Comparison of ENCODE assay signal across 8 mouse cellular contexts in the genomic region with DNA sequence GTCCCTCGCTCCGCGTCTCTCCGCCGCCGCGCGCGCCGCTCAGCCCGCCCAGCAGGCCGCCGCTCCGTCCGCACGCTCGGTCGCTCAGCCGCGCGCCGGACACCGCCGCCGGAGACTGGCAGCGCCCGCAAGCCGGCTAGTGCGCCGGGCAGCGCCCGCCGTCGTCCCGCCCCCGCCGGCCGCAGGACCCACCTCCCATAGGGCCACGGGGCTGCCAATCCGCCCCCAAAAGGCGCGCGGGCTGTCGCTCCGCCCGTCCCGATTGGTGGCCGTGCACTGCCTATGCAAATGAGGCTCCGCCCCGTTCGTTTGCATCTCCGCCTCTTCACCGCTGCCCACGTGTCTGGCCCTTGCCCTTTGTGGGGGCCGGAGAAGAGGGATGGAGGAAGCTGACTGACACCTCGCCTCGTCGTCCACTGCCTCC. TPM values are rescaled to one million over a fixed set of nuclear protein-coding genes. Genes with fewer than 3 reads are reported as not detected.
DNase-seq lines count a peak whose midpoint lies in the region; ATAC-seq and TF ChIP-seq lines count a peak whose summit lies in the region.

No protein-coding gene starts in this region.

- no peaks in the 10 kb centered on the region for H3K9me3 ChIP-seq in hindbrain, embryonic 12.5 days (replicated peaks)
- no peaks in the 10 kb centered on the region for H3K9me3 ChIP-seq in lung, postnatal 0 days (ENCODE audit: low read length)

- H3K4me1 ChIP-seq in hindbrain, embryonic 12.5 days = peaks cover 13% of the 10 kb centered on the region
- H3K4me1 ChIP-seq in lung, postnatal 0 days (ENCODE audit: insufficient read depth, low read depth, low read length) = peaks cover 2% of the 10 kb centered on the region; the same call in 1 of the 2 replicates

- ATAC-seq in Patski = peak; percentile 94
- ATAC-seq in hindbrain, embryonic 12.5 days (ENCODE audit: low FRiP score) = peak; percentile 98
- peak; percentile 99 for ATAC-seq in lung, postnatal 0 days

- peak overlapping the region; percentile 92 for H3K27ac ChIP-seq in hindbrain, embryonic 12.5 days
- peak overlapping the region; percentile 95 for H3K27ac ChIP-seq in lung, postnatal 0 days (ENCODE audit: low read length)

- in situ Hi-C loops in Patski (cut with MboI; ENCODE audit: low pct_unique_long_range_greater_than_20kb) = no loop called here

- CTCF ChIA-PET in Patski (lab: Charles Lee) = interaction anchor here (1.0 kb wide), 1 partner anchor 11 kb away, joined by 3 read pairs; no protein-coding TSS in a partner anchor

- peak overlapping the region; percentile 88 for H3K9ac ChIP-seq in hindbrain, embryonic 12.5 days
- H3K9ac ChIP-seq in lung, postnatal 0 days (replicated peaks; ENCODE audit: low read depth) = peak overlapping the region; percentile 84

- POLR2A ChIA-PET in Patski (lab: Charles Lee) = no interaction called here

- H3K36me3 ChIP-seq in hindbrain, embryonic 12.5 days = no peaks in the 10 kb centered on the region
- no peaks in the 10 kb centered on the region for H3K36me3 ChIP-seq in lung, postnatal 0 days (ENCODE audit: insufficient read depth, low read length)

- no peak for TF ChIP-seq CTCF in Patski (IDR thresholded peaks at IDR 0.05)
- TF ChIP-seq CTCF in lung, postnatal 0 days (IDR thresholded peaks at IDR 0.05) = no peak

- under 1% methylated on average over 53 of the region's 58 CpGs for WGBS in hindbrain, embryonic 12.5 days
- 0% methylated on average over 27 of the region's 58 CpGs for WGBS in lung, postnatal 0 days

- TF ChIP-seq EP300 in lung, postnatal 0 days (IDR thresholded peaks at IDR 0.05) = no peak

- peak overlapping the region; percentile 75 for H3K4me2 ChIP-seq in hindbrain, embryonic 12.5 days (replicated peaks)
- peak overlapping the region; percentile 58 for H3K4me2 ChIP-seq in lung, postnatal 0 days (replicated peaks; ENCODE audit: low read depth, low read length)

- no peaks in the 10 kb centered on the region for H3K27me3 ChIP-seq in Patski
- H3K27me3 ChIP-seq in hindbrain, embryonic 12.5 days = no peaks in the 10 kb centered on the region
- H3K27me3 ChIP-seq in lung, postnatal 0 days (replicated peaks; ENCODE audit: insufficient read depth, low read length) = no peaks in the 10 kb centered on the region

- DNase-seq in Patski (ENCODE audit: low read depth, low spot score) = peak; percentile 71
- peak; percentile 99 for DNase-seq in cerebellum, postnatal 10 days
- peak; percentile 94 to 96 for DNase-seq in frontal cortex, postnatal 10 days (ENCODE audit: low spot score in 2 of 2)
- peak; percentile 98 to 99 for DNase-seq in layer of hippocampus, postnatal 10 days (ENCODE audit: low spot score in 2 of 2)
- DNase-seq in lung, postnatal 0 days (ENCODE audit: low spot score) = peak; percentile 99
- DNase-seq in ovary, postnatal 14 days (ENCODE audit: low spot score) = peak; percentile 96
- DNase-seq in thymus, postnatal 10 days (ENCODE audit: low spot score in 2 of 2) = peak; percentile 95 to 96

- H3K4me3 ChIP-seq in hindbrain, embryonic 12.5 days = peak overlapping the region; percentile 92
- peak overlapping the region; percentile 92 for H3K4me3 ChIP-seq in lung, postnatal 0 days (ENCODE audit: low read depth, low read length)

RNA-seq across cellular contexts. Expression of a gene that starts 31.3 kb away (rescaled TPM):
- polyA plus RNA-seq in Patski (2021) = 9.2 TPM
- 28.3 and 32.6 TPM in 2 replicates for polyA plus RNA-seq in hindbrain, embryonic 12.5 days (2016; fragmentation: Nextera tagmentation; extraction: Ambion mirVana)
- 10 to 100 TPM; 42.8 to 45.6 TPM for total RNA-seq in layer of hippocampus, postnatal 10 days (2021)
- 15.8 and 26.9 TPM in 2 replicates for polyA plus RNA-seq in lung, postnatal 0 days (2015; fragmentation: Nextera tagmentation; extraction: Ambion mirVana)

RNA-seq across cellular contexts. Expression of a gene that starts 44.6 kb away (rescaled TPM):
- polyA plus RNA-seq in Patski (2021) = not detected
- not detected in 2 replicates for polyA plus RNA-seq in hindbrain, embryonic 12.5 days (2016; fragmentation: Nextera tagmentation; extraction: Ambion mirVana)
- total RNA-seq in layer of hippocampus, postnatal 10 days (2021) = not detected
- polyA plus RNA-seq in lung, postnatal 0 days (2015; fragmentation: Nextera tagmentation; extraction: Ambion mirVana) = not detected in 2 replicates

Comparison
In these comparisons a context has a peak if more than half of its experiments do, and no peak if none do; other contexts are left out.
1. Peak in every context shown above with its lines: DNase-seq, ATAC-seq, H3K4me3 ChIP-seq and H3K27ac ChIP-seq.